Mouse (Mus musculus) megakaryocyte, embryonic 14.5 days (primary cell): ENCODE data around the gene Erg28.

ENCODE experiments used
- FLI1 ChIP-seq: IDR thresholded peaks from 2 replicates; pipeline ENCODE4 v1.6.1; 2012; ENCODE audit warnings: low read length, inconsistent platforms, mixed read lengths
- GATA1 ChIP-seq: IDR thresholded peaks from 3 replicates; pipeline ENCODE4 v1.6.1; 2012; ENCODE audit warnings: mixed read lengths, low read length, inconsistent platforms, borderline replicate concordance

DNA sequence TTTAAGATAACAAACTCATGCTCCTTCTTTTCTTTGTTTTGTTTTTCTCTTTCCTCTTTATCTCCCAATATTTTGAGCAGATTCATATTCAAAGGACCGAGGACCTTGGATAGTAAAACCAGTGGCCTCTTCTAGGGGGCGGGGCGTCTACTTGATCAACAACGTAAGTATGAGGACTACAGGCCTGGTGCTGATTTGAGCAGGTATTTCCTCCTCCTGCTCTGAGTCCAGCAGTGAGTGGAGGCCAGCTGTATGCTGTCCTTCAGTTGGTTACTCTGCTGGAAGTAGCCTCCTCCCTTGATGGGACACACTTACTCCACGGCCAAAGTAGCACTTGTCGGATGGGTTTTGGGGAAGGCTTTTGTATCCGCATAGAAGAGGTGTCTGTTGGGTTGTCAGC is 33.0 kb upstream of the Erg28 start:
- no peak for TF ChIP-seq FLI1
- TF ChIP-seq GATA1, result no peak
